Comparison of ENCODE assay signal across 8 mouse cellular contexts in genomic region chr7:128534984-128535491, GRCm38 (mm10). TPM values are rescaled to one million over a fixed set of nuclear protein-coding genes. Genes with fewer than 3 reads are reported as not detected.
DNase-seq lines count a peak whose midpoint lies in the region; ATAC-seq and TF ChIP-seq lines count a peak whose summit lies in the region.

No protein-coding gene starts in this region.

- peak; percentile 53 for DNase-seq in ovary, adult 18-20 months (ENCODE audit: low spot score)
- no peak for DNase-seq in ovary, postnatal 14 days (ENCODE audit: low spot score)
- peak; percentile 88 for DNase-seq in forebrain, embryonic 14.5 days (ENCODE audit: low spot score)
- peak; percentile 49 for DNase-seq in lung, adult 2 months
- DNase-seq in cerebellum, postnatal 25 days: no peak

- peak; percentile 24; the same call in 1 of the 2 replicates for ATAC-seq in forebrain, embryonic 14.5 days
- ATAC-seq in stomach, embryonic 16.5 days (ENCODE audit: insufficient read depth, low FRiP score): peak; percentile 44; the same call in 1 of the 2 replicates
- ATAC-seq in megakaryocyte, adult 5-6 weeks (ENCODE audit: poor library complexity, severe bottlenecking): no peak
- ATAC-seq in inflammation-experienced regulatory T-cells, adult 6 months: no peak

- no peak for TF ChIP-seq CTCF in lung, adult 2 months (IDR thresholded peaks at IDR 0.05; ENCODE audit: insufficient read depth, low read length)

- H3K4me1 ChIP-seq in forebrain, embryonic 14.5 days (ENCODE audit: control insufficient read depth, insufficient read depth, low read length): peaks cover 25% of the 10 kb centered on the region
- peaks cover 48% of the 10 kb centered on the region for H3K4me1 ChIP-seq in lung, adult 2 months (ENCODE audit: control insufficient read depth, insufficient read depth, low read length)
- peaks cover 79% of the 10 kb centered on the region for H3K4me1 ChIP-seq in stomach, embryonic 16.5 days (ENCODE audit: control insufficient read depth, insufficient read depth, low read length)

- no peak overlapping the region for H3K4me2 ChIP-seq in forebrain, embryonic 14.5 days (ENCODE audit: low read length)
- no peak overlapping the region for H3K4me2 ChIP-seq in stomach, embryonic 16.5 days (ENCODE audit: low read depth, low read length)

- H3K27ac ChIP-seq in forebrain, embryonic 14.5 days (ENCODE audit: low read depth, low read length): no peak overlapping the region; the same call in 1 of the 2 replicates
- peak overlapping the region; percentile 66; the same call in 1 of the 2 replicates for H3K27ac ChIP-seq in stomach, embryonic 16.5 days (ENCODE audit: low read length)

- H3K4me3 ChIP-seq in forebrain, embryonic 14.5 days (ENCODE audit: low read depth, low read length): no peak overlapping the region
- no peak overlapping the region for H3K4me3 ChIP-seq in lung, adult 2 months (replicated peaks; ENCODE audit: extremely low read depth, low read depth, low read length)
- H3K4me3 ChIP-seq in stomach, embryonic 16.5 days (replicated peaks; ENCODE audit: low read length): no peak overlapping the region

- no peak overlapping the region for H3K9ac ChIP-seq in forebrain, embryonic 14.5 days (ENCODE audit: low read length)
- H3K9ac ChIP-seq in stomach, embryonic 16.5 days (ENCODE audit: low read length): no peak overlapping the region

- H3K36me3 ChIP-seq in forebrain, embryonic 14.5 days (ENCODE audit: control insufficient read depth, insufficient read depth, low read length): no peaks in the 10 kb centered on the region
- no peaks in the 10 kb centered on the region for H3K36me3 ChIP-seq in stomach, embryonic 16.5 days (ENCODE audit: control insufficient read depth, insufficient read depth, low read length)

- WGBS in forebrain, embryonic 14.5 days: 23% methylated on average over 5 of the region's 5 CpGs
- WGBS in lung, adult 2 months: 46% methylated on average over 5 of the region's 5 CpGs
- 37% methylated on average over 5 of the region's 5 CpGs for WGBS in stomach, embryonic 16.5 days

- H3K27me3 ChIP-seq in forebrain, embryonic 14.5 days (replicated peaks; ENCODE audit: control insufficient read depth, insufficient read depth, low read length): no peaks in the 10 kb centered on the region
- H3K27me3 ChIP-seq in stomach, embryonic 16.5 days (ENCODE audit: control insufficient read depth, insufficient read depth, low read length): no peaks in the 10 kb centered on the region

- no peak for TF ChIP-seq POLR2A in lung, adult 2 months (IDR thresholded peaks at IDR 0.05; ENCODE audit: borderline replicate concordance, extremely low read depth, low read depth, low read length)

- H3K9me3 ChIP-seq in forebrain, embryonic 14.5 days (replicated peaks; ENCODE audit: control insufficient read depth, low read length): no peaks in the 10 kb centered on the region
- H3K9me3 ChIP-seq in stomach, embryonic 16.5 days (replicated peaks; ENCODE audit: control insufficient read depth, low read length): no peaks in the 10 kb centered on the region

RNA-seq across cellular contexts. Expression of gene Bag3, which starts 11.6 kb away (rescaled TPM):
- polyA plus RNA-seq in forebrain, embryonic 14.5 days (2014; fragmentation: Nextera tagmentation; extraction: Ambion mirVana): 1.4 and 1.7 TPM in 2 replicates
- polyA plus RNA-seq in lung, adult 2 months (2012; rRNA removed): 58.6 and 60.3 TPM in 2 replicates
- polyA plus RNA-seq in stomach, embryonic 16.5 days (2015; fragmentation: Nextera tagmentation; extraction: Ambion mirVana): 17.4 and 20.8 TPM in 2 replicates
- 8.8 and 11.1 TPM in 2 replicates for total RNA-seq in megakaryocyte, adult 5-6 weeks (2015)
- total RNA-seq in megakaryocyte, adult 5-6 weeks (2017): 7.6 and 7.7 TPM in 2 replicates
- polyA plus RNA-seq in inflammation-experienced regulatory T-cells, adult 6 months (2017; shearing (Covaris generic)): 10 to 100 TPM; 10.3 to 12.7 (median 10.4) TPM

Comparison
In these comparisons a context has a peak if more than half of its experiments do, and no peak if none do; other contexts are left out.
1. DNase-seq: peak in ovary, adult 18-20 months (single experiment), forebrain, embryonic 14.5 days (single experiment) and lung, adult 2 months (single experiment); none in ovary, postnatal 14 days (single experiment) and cerebellum, postnatal 25 days (0 of 2).
2. ATAC-seq: peak in forebrain, embryonic 14.5 days (single experiment) and stomach, embryonic 16.5 days (single experiment); none in megakaryocyte, adult 5-6 weeks (single experiment) and inflammation-experienced regulatory T-cells, adult 6 months (single experiment).